Mouse (Mus musculus) stomach, postnatal 0 days (tissue): ENCODE data around the gene Chrdl2. TPM values are rescaled to one million over a fixed set of nuclear protein-coding genes. Genes with fewer than 3 reads are reported as not detected.

ENCODE experiments used
- ATAC-seq: fragments of 200-750 bp; cut with Nextera tagmentation; 2 replicates; pipeline ENCODE4 v1.8.0; 2017; ENCODE audit not compliant: low FRiP score, low TSS enrichment
- DNase-seq: peaks from one replicate; pipeline ENCODE4 v3.0.0-alpha.2; 2016; ENCODE audit warnings: low spot score
- H3K27ac ChIP-seq: fragments of 300-500 bp; sonication (generic); replicated peaks from 2 replicates; pipeline ENCODE4 v1.5.1; 2014; ENCODE audit warnings: mild to moderate bottlenecking, control low read depth
- H3K27me3 ChIP-seq: fragments of 300-500 bp; sonication (generic); 2 replicates; pipeline ENCODE4 v1.6.1; 2014; ENCODE audit warnings: low read length; ENCODE audit not compliant: control insufficient read depth, insufficient read depth
- H3K36me3 ChIP-seq: fragments of 300-500 bp; sonication (generic); 2 replicates; pipeline ENCODE4 v1.6.1; 2014; ENCODE audit warnings: low read length, mixed read lengths; ENCODE audit not compliant: control insufficient read depth, insufficient read depth
- H3K4me1 ChIP-seq: fragments of 300-500 bp; sonication (generic); replicated peaks from 2 replicates; pipeline ENCODE4 v1.6.1; 2014; ENCODE audit warnings: antibody characterized with exemption; ENCODE audit not compliant: control insufficient read depth, insufficient read depth
- H3K4me2 ChIP-seq: fragments of 300-500 bp; sonication (generic); replicated peaks from 2 replicates; pipeline ENCODE4 v1.6.1; 2014; ENCODE audit warnings: low read depth, mild to moderate bottlenecking, control low read depth, moderate library complexity
- H3K4me3 ChIP-seq: fragments of 300-500 bp; sonication (generic); 2 replicates; pipeline ENCODE4 v1.5.1; 2014; ENCODE audit warnings: low read depth, low read length, control low read depth
- H3K9ac ChIP-seq: fragments of 300-500 bp; sonication (generic); 2 replicates; pipeline ENCODE4 v1.6.1; 2014; ENCODE audit warnings: mild to moderate bottlenecking, low read length, control low read depth, mixed read lengths
- H3K9me3 ChIP-seq: fragments of 300-500 bp; sonication (generic); 2 replicates; pipeline ENCODE4 v1.6.1; 2016; ENCODE audit warnings: low read length; ENCODE audit not compliant: control insufficient read depth
- CTCF ChIP-seq: IDR thresholded peaks from 2 replicates; pipeline ENCODE4 v1.5.1; 2016; ENCODE audit warnings: antibody characterized with exemption, low read depth, mild to moderate bottlenecking, moderate library complexity
- EP300 ChIP-seq: optimal IDR thresholded peaks from 2 replicates; pipeline ENCODE3; 2016; ENCODE audit warnings: antibody characterized with exemption
- WGBS: fragments of 180-500 bp; shearing (Covaris S2); extraction: QIAGEN DNeasy Blood & Tissue Kit; methylation state at CpG from one replicate; pipeline ENCODE4 v1.1.7; 2014; 5-methylcytosine and 5-hydroxymethylcytosine counted together
- polyA plus RNA-seq: library from polyadenylated mRNA; unstranded; fragments of >200 nt; fragmentation: Nextera tagmentation; extraction: Ambion mirVana; gene quantifications from 2 replicates; pipeline ENCODE4 v1.2.1, GENCODE M21; 2015

Chrdl2 gene
- polyA plus RNA-seq, 1 experiment from 2014 or later: 2.0 TPM

DNA sequence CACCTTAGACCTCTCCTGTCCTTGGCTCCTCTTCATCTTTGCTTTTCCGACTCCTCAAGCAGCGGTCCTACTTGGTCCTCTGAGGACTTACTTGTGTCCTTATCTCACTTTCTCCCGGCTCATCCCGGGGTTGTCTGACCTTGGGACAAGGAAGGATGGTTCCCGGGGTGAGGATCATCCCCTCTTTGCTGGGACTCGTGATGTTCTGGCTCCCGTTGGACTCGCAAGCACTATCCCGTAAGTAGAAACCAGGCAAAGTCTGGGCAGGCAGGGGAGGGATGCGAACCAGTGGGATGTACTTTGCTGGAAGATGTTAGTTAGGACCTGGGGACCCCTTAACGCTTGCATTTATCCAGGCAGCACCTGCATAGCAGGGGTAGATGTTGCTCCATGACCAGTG, 439 bp downstream of the Chrdl2 start:
- 6% methylated on average over 11 of the region's 11 CpGs for WGBS

DNA sequence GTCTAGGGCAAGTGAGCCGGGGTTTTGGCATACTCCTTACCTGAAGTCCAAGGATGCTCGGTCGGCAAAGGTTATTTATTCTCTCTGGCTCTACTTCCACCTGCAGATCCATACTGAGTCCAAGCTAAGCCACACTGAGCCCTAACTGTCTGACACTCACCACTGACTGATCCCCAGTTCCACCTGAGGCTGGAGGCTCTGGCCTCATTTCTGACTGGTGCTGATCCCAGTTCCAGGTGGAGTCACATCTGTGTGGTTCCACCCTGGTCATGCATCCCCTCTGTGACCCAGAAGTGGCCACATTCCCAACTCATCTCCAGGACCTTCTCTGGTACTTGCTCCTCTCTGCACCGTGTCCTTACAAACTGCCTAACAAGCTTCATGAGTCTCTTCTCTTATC, 2.8 kb downstream of the Chrdl2 start:
- H3K27me3 ChIP-seq: peaks cover 17% of the 10 kb centered on the region; the same call in 1 of the 2 replicates
- 85% methylated on average over 4 of the region's 4 CpGs for WGBS

More for the DNA sequence above, 439 bp downstream of the Chrdl2 start:
- H3K4me1 ChIP-seq: 0 out of 2 replicates have a peak, but pooled peaks cover 3% of the 10 kb centered on the region
- DNase-seq (no peak), ATAC-seq (no peak)
- H3K4me3 ChIP-seq: peak overlapping the region; percentile 12; the same call in 1 of the 2 replicates
- no peak overlapping the region for H3K9ac ChIP-seq
- no peaks in the 10 kb centered on the region for H3K36me3 ChIP-seq
- H3K4me2 ChIP-seq: peak overlapping the region; percentile 79
- H3K27ac ChIP-seq: no peak overlapping the region
- peaks cover 17% of the 10 kb centered on the region; the same call in 1 of the 2 replicates for H3K27me3 ChIP-seq
- TF ChIP-seq EP300: no peak
- TF ChIP-seq CTCF: no peak
- H3K9me3 ChIP-seq: no peaks in the 10 kb centered on the region

DNA sequence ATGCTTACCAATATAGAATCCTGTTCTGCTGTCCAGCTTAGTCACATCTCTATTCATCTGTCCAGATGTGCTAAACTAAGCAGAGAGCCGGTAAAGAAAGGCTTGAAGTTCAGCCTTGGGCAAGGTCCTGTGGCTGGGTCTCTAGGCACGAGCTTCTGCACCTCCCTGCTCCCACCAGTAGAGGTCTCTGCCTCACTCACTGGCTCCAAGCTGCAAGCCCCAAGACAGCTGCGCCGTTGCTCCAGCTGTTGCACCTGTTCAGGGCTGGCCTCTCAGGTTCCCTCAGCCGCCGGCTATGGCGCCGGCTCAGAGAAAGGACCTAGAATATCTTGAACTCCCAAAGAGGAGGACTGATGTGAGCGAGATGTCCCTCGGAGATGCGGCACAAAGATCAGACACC, 3.7 kb downstream of the Chrdl2 start:
- Histone ChIP-seq H3K4me1 (0 out of 2 replicates have a peak, but pooled peaks cover 3% of the 10 kb centered on the region), H3K4me3 (no peak overlapping the region), H3K36me3 (no peaks in the 10 kb centered on the region), H3K9ac (no peak overlapping the region), H3K27me3 (peaks cover 17% of the 10 kb centered on the region; the same call in 1 of the 2 replicates), H3K27ac (no peak overlapping the region), H3K9me3 (no peaks in the 10 kb centered on the region), H3K4me2 (no peak overlapping the region)
- peak; percentile 81 for DNase-seq
- 15% methylated on average over 11 of the region's 11 CpGs for WGBS
- TF ChIP-seq EP300: no peak
- TF ChIP-seq CTCF: peak; percentile 91
- peak; percentile 74 for ATAC-seq

More for the DNA sequence above, 2.8 kb downstream of the Chrdl2 start:
- 0 out of 2 replicates have a peak, but pooled peaks cover 3% of the 10 kb centered on the region for H3K4me1 ChIP-seq
- no peaks in the 10 kb centered on the region for H3K9me3 ChIP-seq
- TF ChIP-seq EP300 (no peak), CTCF (no peak)
- no peaks in the 10 kb centered on the region for H3K36me3 ChIP-seq
- DNase-seq (no peak), ATAC-seq (no peak)
- no peak overlapping the region for H3K4me3 ChIP-seq
- no peak overlapping the region for H3K4me2 ChIP-seq
- H3K27ac ChIP-seq: no peak overlapping the region
- no peak overlapping the region for H3K9ac ChIP-seq

DNA sequence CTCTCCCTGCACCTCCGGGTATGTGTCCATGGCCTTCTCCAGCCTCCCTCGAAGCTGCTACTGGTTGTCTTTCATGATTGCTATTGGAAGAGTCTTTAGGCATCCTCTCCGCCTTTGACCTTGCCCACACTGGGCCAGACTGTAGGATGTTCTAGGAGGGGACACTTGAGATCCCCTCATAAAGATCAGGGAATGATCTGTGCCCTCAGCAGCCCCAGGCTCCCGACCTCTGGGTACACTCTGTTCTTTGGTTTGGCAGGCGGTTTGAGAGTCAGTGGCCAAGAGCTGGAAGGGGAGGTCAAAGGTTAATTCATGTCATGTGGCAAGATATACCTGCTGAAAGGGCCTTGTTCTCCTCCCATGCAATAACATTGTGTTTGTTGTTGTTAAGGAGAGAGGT, 4.7 kb downstream of the Chrdl2 start:
- Histone ChIP-seq H3K4me1 (0 out of 2 replicates have a peak, but pooled peaks cover under 1% of the 10 kb centered on the region), H3K4me3 (no peak overlapping the region), H3K9me3 (no peaks in the 10 kb centered on the region), H3K27me3 (peaks cover 12% of the 10 kb centered on the region; the same call in 1 of the 2 replicates), H3K36me3 (no peaks in the 10 kb centered on the region), H3K9ac (no peak overlapping the region), H3K27ac (no peak overlapping the region), H3K4me2 (no peak overlapping the region)
- no peak for DNase-seq
- TF ChIP-seq EP300: no peak
- TF ChIP-seq CTCF: no peak
- ATAC-seq: no peak
- 51% methylated on average over 5 of the region's 5 CpGs for WGBS

DNA sequence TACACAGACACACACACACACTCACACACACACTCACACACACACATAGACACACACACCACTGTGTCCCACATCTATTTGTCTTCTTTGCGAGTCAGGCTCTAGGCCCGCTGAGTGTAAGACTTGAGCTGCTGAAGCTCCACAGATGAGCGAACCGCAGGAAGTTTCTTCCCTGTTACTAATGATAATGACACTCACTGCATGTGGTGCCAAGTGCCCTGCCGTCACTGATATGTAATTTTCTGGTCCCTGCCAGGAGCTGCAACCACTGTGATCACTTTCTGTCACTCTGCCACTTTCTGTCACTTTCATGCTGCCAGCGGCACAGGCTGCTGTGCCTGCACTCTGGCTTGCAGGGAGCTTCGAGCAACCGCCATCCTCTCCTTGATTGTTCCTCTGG, 6.1 kb downstream of the Chrdl2 start:
- Histone ChIP-seq H3K27me3 (peaks cover 12% of the 10 kb centered on the region; the same call in 1 of the 2 replicates), H3K9ac (no peak overlapping the region), H3K36me3 (no peaks in the 10 kb centered on the region), H3K4me2 (no peak overlapping the region), H3K9me3 (no peaks in the 10 kb centered on the region), H3K27ac (no peak overlapping the region), H3K4me3 (no peak overlapping the region), H3K4me1 (no peaks in the 10 kb centered on the region)
- DNase-seq: no peak
- no peak for ATAC-seq
- 69% methylated on average over 8 of the region's 8 CpGs for WGBS
- no peak for TF ChIP-seq CTCF
- no peak for TF ChIP-seq EP300

DNA sequence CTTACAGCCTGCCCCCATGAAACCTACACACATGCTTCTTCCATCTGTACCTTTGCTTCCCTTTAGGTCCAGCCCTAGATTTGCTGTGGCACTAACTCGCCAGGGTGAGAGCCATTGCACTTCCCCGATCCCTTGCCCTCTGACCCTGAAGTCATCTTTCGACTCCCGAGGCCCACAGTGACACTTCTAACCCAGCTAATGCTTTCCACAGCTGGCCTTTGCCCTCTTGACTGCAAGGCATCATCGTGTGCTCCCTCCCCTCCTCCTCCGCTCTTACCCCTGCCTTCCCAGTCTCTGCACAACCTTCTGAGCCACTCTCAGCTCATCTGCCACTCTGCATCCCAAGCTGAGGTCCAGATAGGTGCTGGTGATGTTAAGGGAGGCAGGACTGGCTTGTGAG, 6.5 kb downstream of the Chrdl2 start:
- TF ChIP-seq CTCF (no peak), EP300 (no peak)
- Histone ChIP-seq H3K4me3 (no peak overlapping the region), H3K27ac (no peak overlapping the region), H3K36me3 (no peaks in the 10 kb centered on the region), H3K9me3 (no peaks in the 10 kb centered on the region), H3K9ac (no peak overlapping the region), H3K4me1 (no peaks in the 10 kb centered on the region), H3K4me2 (no peak overlapping the region), H3K27me3 (peaks cover 10% of the 10 kb centered on the region; the same call in 1 of the 2 replicates)
- DNase-seq (no peak), ATAC-seq (no peak)
- 38% methylated on average over 6 of the region's 6 CpGs for WGBS
